Mouse (Mus musculus): ENCODE results near the gene Dcst1. TPM values are rescaled to one million over a fixed set of nuclear protein-coding genes. Genes with fewer than 3 reads are reported as not detected.
A peak's percentile ranks its signal among the peaks of the same experiment; 100 is the strongest.

The Dcst1 gene
- not detected for total RNA-seq (2021)

GRCm38 (mm10) chr3:89365153-89365485, at the start of gene Dcst1:
TSS of gene Dcst1 (minus strand) at chr3:89365253.
- DNase-seq, result no peak
- intact Hi-C loops (cut with DNase I), result no loop called here

GRCm38 (mm10) chr3:89411490-89412393, 46.7 kb upstream of the Dcst1 start, which contains the start of gene Flad1:
TSS of gene Flad1 (minus strand) at chr3:89411870.
- DNase-seq, result peak; percentile 100
- intact Hi-C loops (cut with DNase I), result loop anchor here (2.0 kb wide), 1 partner anchor 15 kb away; no protein-coding TSS in a partner anchor

GRCm38 (mm10) chr3:89410864-89411263, 45.8 kb upstream of the Dcst1 start:
- no peak for DNase-seq
- intact Hi-C loops (cut with DNase I), result loop anchor here (2.0 kb wide), 1 partner anchor 14 kb away; no protein-coding TSS in a partner anchor

GRCm38 (mm10) chr3:89409701-89410100, 44.6 kb upstream of the Dcst1 start:
- intact Hi-C loops (cut with DNase I), result loop anchor here (2.0 kb wide), 1 partner anchor 13 kb away; no protein-coding TSS in a partner anchor
- DNase-seq, result no peak

GRCm38 (mm10) chr3:89408448-89408847, 43.4 kb upstream of the Dcst1 start:
- intact Hi-C loops (cut with DNase I), result no loop called here
- DNase-seq, result no peak

GRCm38 (mm10) chr3:89406887-89407286, 41.8 kb upstream of the Dcst1 start:
- intact Hi-C loops (cut with DNase I), result no loop called here
- no peak for DNase-seq

- intact Hi-C loops (cut with DNase I), result no loop called here
- no peak for DNase-seq
Observed at GRCm38 (mm10) chr3:89402693-89403092, 37.6 kb upstream of the Dcst1 start, which contains the start of gene Lenep. TSS of gene Lenep (minus strand) at chr3:89402793.

- no peak for DNase-seq
- intact Hi-C loops (cut with DNase I), result no loop called here
Observed at GRCm38 (mm10) chr3:89401329-89401728, 36.3 kb upstream of the Dcst1 start.

GRCm38 (mm10) chr3:89396654-89397005, 31.6 kb upstream of the Dcst1 start:
- no peak for DNase-seq
- intact Hi-C loops (cut with DNase I), result loop anchor here (2.0 to 5.0 kb wide), 3 partner anchors 14 to 91 kb away; partner anchors contain the start of gene Flad1

- DNase-seq, result peak; percentile 72 to 81
- intact Hi-C loops (cut with DNase I), result loop anchor here (2.0 to 5.0 kb wide), 4 partner anchors 15 to 91 kb away; partner anchors contain the start of genes Adam15 and Flad1
Observed at GRCm38 (mm10) chr3:89395806-89396653, 31.0 kb upstream of the Dcst1 start.

- no peak for DNase-seq
- intact Hi-C loops (cut with DNase I), result loop anchor here (2.0 to 5.0 kb wide), 3 partner anchors 47 to 92 kb away; partner anchors contain the start of gene Adam15
Observed at GRCm38 (mm10) chr3:89395419-89395805, 30.4 kb upstream of the Dcst1 start.

- intact Hi-C loops (cut with DNase I), result loop anchor here (2.0 to 5.0 kb wide), 3 partner anchors 46 to 92 kb away; partner anchors contain the start of gene Adam15
- peak in 1 of 2 experiments; percentile 78 for DNase-seq
Observed at GRCm38 (mm10) chr3:89394894-89395256, 29.8 kb upstream of the Dcst1 start.

GRCm38 (mm10) chr3:89394006-89394893, 29.2 kb upstream of the Dcst1 start, which contains the start of gene Zbtb7b:
TSS of gene Zbtb7b (minus strand) at chr3:89394776.
- intact Hi-C loops (cut with DNase I), result loop anchor here (2.0 kb wide), 1 partner anchor 45 kb away; the partner anchor contains the start of gene Adam15
- peak; percentile 75 to 85 for DNase-seq

GRCm38 (mm10) chr3:89393605-89394004, 28.6 kb upstream of the Dcst1 start:
- intact Hi-C loops (cut with DNase I), result loop anchor here (2.0 kb wide), 2 partner anchors 15 to 45 kb away; partner anchors contain the start of gene Adam15
- peak; percentile 98 for DNase-seq

- DNase-seq, result peak; percentile 45 to 57
- intact Hi-C loops (cut with DNase I), result loop anchor here (2.0 kb wide), 1 partner anchor 14 kb away; no protein-coding TSS in a partner anchor
Observed at GRCm38 (mm10) chr3:89392871-89393311, 27.8 kb upstream of the Dcst1 start.

GRCm38 (mm10) chr3:89391663-89392511, 26.8 kb upstream of the Dcst1 start:
- intact Hi-C loops (cut with DNase I), result loop anchor here (2.0 kb wide), 1 partner anchor 13 kb away; no protein-coding TSS in a partner anchor
- peak; percentile 57 to 80 for DNase-seq

- DNase-seq, result no peak
- intact Hi-C loops (cut with DNase I), result no loop called here
Observed at GRCm38 (mm10) chr3:89390699-89391662, 25.9 kb upstream of the Dcst1 start.
